Mouse (Mus musculus): ENCODE results near the gene Klhl41. TPM values are rescaled to one million over a fixed set of nuclear protein-coding genes. Genes with fewer than 3 reads are reported as not detected.
"Not testable (repeated sequence)": the region's sequence is repeated elsewhere in the genome, so short reads cannot be mapped to it uniquely, and the experiment has no call there.

Gene Klhl41
- polyA plus RNA-seq, 1 experiment from 2014 or later: 8.3 TPM

DNA sequence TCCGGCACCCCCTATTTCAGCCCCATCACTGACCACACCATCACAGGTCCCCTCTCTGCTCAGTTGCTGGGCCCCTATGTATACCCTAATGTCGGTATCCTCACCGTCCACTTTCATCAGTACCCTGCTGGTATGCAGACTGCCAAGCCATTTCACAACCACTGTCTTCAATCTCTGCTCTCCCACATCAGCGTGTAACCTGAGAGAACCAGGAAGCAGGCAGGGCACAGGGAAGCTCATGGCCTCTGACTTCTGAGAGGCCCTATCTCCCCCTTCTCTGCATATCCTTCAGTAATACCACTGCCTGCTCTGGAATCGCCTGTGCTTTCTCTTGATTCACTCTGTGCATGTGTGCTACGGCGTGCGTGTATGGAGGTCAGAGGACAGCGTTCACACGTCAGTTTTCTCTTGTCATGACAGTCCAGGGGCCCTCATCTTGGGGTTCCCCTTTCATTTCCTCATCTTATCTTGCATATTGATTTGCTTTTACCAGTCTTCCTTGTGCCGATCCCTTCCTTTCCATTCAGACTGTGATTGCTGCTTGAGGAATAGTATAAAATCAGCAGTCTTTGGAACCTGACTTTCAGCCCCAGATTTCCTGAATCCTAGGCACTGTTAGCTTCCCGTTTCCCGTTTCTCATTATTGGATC, 6.0 kb upstream of the Klhl41 start:
- WGBS: 76% methylated on average over 13 of the region's 13 CpGs
- no peak overlapping the region for H3K27ac ChIP-seq
- H3K4me3 ChIP-seq: no peak overlapping the region
- no peaks in the 10 kb centered on the region for H3K9me3 ChIP-seq
- peaks cover 24% of the 10 kb centered on the region for H3K36me3 ChIP-seq
- peaks cover 6% of the 10 kb centered on the region; the same call in 1 of the 2 replicates for H3K4me1 ChIP-seq
- peak; percentile 61 for DNase-seq (ENCODE audit: low spot score)
- H3K27me3 ChIP-seq (ENCODE audit: insufficient read depth, poor library complexity, severe bottlenecking): no peaks in the 10 kb centered on the region

- Histone ChIP-seq H3K27ac (no peak overlapping the region), H3K27me3 (ENCODE audit: insufficient read depth, poor library complexity, severe bottlenecking) (no peaks in the 10 kb centered on the region), H3K36me3 (peaks cover 13% of the 10 kb centered on the region; the same call in 1 of the 2 replicates), H3K4me1 (peaks cover 6% of the 10 kb centered on the region; the same call in 1 of the 2 replicates), H3K9me3 (no peaks in the 10 kb centered on the region), H3K4me3 (no peak overlapping the region)
- DNase-seq (ENCODE audit: low spot score): no peak
- 91% methylated on average over 4 of the region's 4 CpGs for WGBS
These were observed 2.3 kb upstream of the Klhl41 start for GRCm38 (mm10) chr2:69667656-69668055.

DNA sequence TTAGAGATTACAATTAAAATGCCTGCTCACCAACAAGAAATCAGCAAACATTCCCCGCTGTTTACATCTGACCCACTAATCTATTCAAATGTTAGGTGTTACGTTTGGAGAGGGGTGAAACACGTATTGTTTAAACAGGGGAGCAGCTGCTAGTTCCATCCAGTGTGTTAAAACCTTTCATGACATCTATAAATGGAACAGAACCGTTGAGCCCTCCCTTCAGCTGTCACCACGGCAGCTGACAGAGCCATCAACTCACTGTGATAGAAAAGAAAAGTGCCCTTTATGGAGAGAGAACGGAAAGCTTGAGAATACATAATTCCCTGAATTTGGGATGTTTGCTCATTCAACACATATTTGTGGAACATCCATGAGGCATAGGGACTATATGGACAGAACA, 1.5 kb upstream of the Klhl41 start:
- peak; percentile 56 for DNase-seq (ENCODE audit: low spot score)
- H3K36me3 ChIP-seq: peaks cover 7% of the 10 kb centered on the region; the same call in 1 of the 2 replicates
- H3K27ac ChIP-seq: peak overlapping the region; percentile 47; the same call in 1 of the 2 replicates
- no peak overlapping the region for H3K4me3 ChIP-seq
- peaks cover 9% of the 10 kb centered on the region; the same call in 1 of the 2 replicates for H3K4me1 ChIP-seq
- no peaks in the 10 kb centered on the region for H3K27me3 ChIP-seq (ENCODE audit: insufficient read depth, poor library complexity, severe bottlenecking)
- 42% methylated on average over 6 of the region's 6 CpGs for WGBS
- H3K9me3 ChIP-seq: no peaks in the 10 kb centered on the region

GRCm38 (mm10) chr2:69673723-69674122, 3.8 kb downstream of the Klhl41 start:
- no peak overlapping the region for H3K4me3 ChIP-seq
- no peak for DNase-seq (ENCODE audit: low spot score)
- 38% methylated on average over 5 of the region's 5 CpGs for WGBS
- peaks cover 5% of the 10 kb centered on the region; the same call in 1 of the 2 replicates for H3K36me3 ChIP-seq
- no peaks in the 10 kb centered on the region for H3K27me3 ChIP-seq (ENCODE audit: insufficient read depth, poor library complexity, severe bottlenecking)
- H3K4me1 ChIP-seq: peaks cover 4% of the 10 kb centered on the region; the same call in 1 of the 2 replicates
- no peaks in the 10 kb centered on the region for H3K9me3 ChIP-seq
- H3K27ac ChIP-seq: no peak overlapping the region; the same call in 1 of the 2 replicates

DNA sequence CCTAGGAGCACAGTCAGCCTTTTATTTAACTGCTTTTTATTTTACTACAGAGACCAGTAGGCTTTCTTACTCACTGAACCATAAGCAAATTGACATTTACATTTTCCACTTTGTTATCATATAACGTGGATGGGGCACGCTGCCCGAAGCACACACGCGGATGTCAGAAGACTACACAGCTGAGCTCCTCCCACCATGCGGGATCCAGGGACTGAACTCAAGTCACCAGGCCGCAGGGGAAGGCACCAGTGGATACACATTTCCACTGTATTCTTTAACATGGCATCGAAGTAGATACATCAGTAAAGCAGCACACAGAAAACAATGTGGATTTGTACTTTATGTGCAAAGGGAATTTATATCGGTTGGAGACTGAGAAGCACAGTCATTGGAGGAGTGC, 5.3 kb downstream of the Klhl41 start:
- peaks cover 4% of the 10 kb centered on the region; the same call in 1 of the 2 replicates for H3K4me1 ChIP-seq
- H3K36me3 ChIP-seq: peaks cover 16% of the 10 kb centered on the region
- H3K27ac ChIP-seq: no peak overlapping the region
- WGBS: 85% methylated on average over 9 of the region's 9 CpGs
- H3K9me3 ChIP-seq: no peaks in the 10 kb centered on the region
- no peak for DNase-seq (ENCODE audit: low spot score)
- H3K4me3 ChIP-seq: no peak overlapping the region
- no peaks in the 10 kb centered on the region for H3K27me3 ChIP-seq (ENCODE audit: insufficient read depth, poor library complexity, severe bottlenecking)

DNA sequence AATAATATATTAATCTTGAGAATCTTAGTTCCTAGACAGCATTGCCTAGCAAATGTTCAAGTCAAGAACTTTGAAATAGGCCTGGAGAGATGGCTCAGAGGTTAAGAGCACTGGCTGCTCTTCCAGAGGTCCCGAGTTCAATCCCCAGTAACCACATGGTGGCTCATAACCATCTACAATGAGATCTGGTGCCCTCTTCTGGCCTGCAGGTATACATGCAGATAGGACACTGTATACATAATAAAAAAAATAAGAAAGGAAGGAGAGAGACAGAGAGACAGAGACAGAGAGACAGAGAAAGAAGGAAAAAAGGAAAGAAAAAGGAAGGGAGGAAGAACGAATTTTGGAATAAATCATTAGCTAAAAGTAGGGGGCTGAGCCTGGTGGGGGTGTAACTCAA, 6.8 kb downstream of the Klhl41 start:
- 53% methylated on average over 2 of the region's 2 CpGs for WGBS
- Histone ChIP-seq H3K27ac (no peak overlapping the region), H3K27me3 (ENCODE audit: insufficient read depth, poor library complexity, severe bottlenecking) (no peaks in the 10 kb centered on the region), H3K36me3 (peaks cover 17% of the 10 kb centered on the region), H3K4me1 (peaks cover 4% of the 10 kb centered on the region; the same call in 1 of the 2 replicates), H3K4me3 (no peak overlapping the region), H3K9me3 (no peaks in the 10 kb centered on the region)
- no peak for DNase-seq (ENCODE audit: low spot score)

- 90% methylated on average over 2 of the region's 2 CpGs for WGBS
These were observed 7.3 kb downstream of the Klhl41 start for GRCm38 (mm10) chr2:69677215-69677614.

GRCm38 (mm10) chr2:69679990-69680389, 10.1 kb downstream of the Klhl41 start:
- no peak overlapping the region for H3K27ac ChIP-seq
- H3K4me1 ChIP-seq: no peaks in the 10 kb centered on the region
- H3K36me3 ChIP-seq: peaks cover 24% of the 10 kb centered on the region
- H3K9me3 ChIP-seq: no peaks in the 10 kb centered on the region
- no peak for DNase-seq (ENCODE audit: low spot score)
- 51% methylated on average over 6 of the region's 6 CpGs for WGBS
- H3K4me3 ChIP-seq: no peak overlapping the region
- H3K27me3 ChIP-seq (ENCODE audit: insufficient read depth, poor library complexity, severe bottlenecking): no peaks in the 10 kb centered on the region

More at GRCm38 (mm10) chr2:69677215-69677614, 7.3 kb downstream of the Klhl41 start:
- DNase-seq (ENCODE audit: low spot score): peak; percentile 19
- peaks cover 17% of the 10 kb centered on the region for H3K36me3 ChIP-seq
- H3K4me1 ChIP-seq; H3K4me3 ChIP-seq; H3K27ac ChIP-seq; H3K9me3 ChIP-seq; H3K27me3 ChIP-seq (ENCODE audit: insufficient read depth, poor library complexity, severe bottlenecking): not testable (repeated sequence)

GRCm38 (mm10) chr2:69681931-69682330, 12.0 kb downstream of the Klhl41 start:
- peaks cover 33% of the 10 kb centered on the region for H3K36me3 ChIP-seq

DNA sequence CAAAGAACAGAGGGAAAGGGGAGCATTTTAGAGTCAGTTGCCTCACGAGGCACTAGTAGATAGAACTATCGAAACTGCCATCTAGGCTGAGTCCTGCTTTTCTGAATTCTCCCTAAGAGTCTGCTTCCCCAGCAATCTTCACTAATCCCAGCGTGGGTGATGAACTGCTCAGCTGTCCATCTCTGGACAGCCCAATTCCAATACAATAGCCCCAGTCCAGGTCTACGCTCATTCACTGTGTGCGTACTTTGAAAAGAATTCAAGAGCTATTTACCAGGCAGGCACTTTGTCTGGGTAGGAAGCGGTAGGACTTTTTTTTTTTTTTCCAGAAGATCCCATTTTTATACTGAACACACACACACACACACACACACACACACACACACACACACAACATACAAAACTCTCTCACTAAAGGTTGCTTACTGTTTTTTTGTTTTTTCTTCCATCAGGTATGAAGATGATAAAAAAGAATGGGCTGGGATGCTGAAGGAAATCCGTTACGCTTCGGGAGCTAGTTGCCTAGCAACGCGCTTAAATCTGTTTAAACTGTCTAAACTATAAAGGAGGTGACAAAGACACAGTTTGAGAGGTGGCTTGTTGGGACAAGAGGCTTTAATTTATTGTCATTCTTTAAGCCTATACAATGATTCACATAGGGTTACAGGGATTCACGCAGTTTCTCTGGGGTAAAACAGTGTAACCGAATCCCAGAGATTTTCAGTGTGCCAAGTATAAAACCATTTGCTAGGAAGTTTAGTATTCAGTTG, 13.3 kb downstream of the Klhl41 start:
- H3K9me3 ChIP-seq: no peaks in the 10 kb centered on the region
- no peaks in the 10 kb centered on the region for H3K4me1 ChIP-seq
- no peak overlapping the region for H3K27ac ChIP-seq
- no peaks in the 10 kb centered on the region for H3K27me3 ChIP-seq (ENCODE audit: insufficient read depth, poor library complexity, severe bottlenecking)
- no peak for DNase-seq (ENCODE audit: low spot score)
- no peak overlapping the region for H3K4me3 ChIP-seq
- peaks cover 45% of the 10 kb centered on the region for H3K36me3 ChIP-seq
- WGBS: 88% methylated on average over 13 of the region's 13 CpGs

More at GRCm38 (mm10) chr2:69681931-69682330, 12.0 kb downstream of the Klhl41 start:
- 86% methylated on average over 4 of the region's 4 CpGs for WGBS
- Histone ChIP-seq H3K27ac (no peak overlapping the region), H3K27me3 (ENCODE audit: insufficient read depth, poor library complexity, severe bottlenecking) (no peaks in the 10 kb centered on the region), H3K4me3 (no peak overlapping the region), H3K9me3 (no peaks in the 10 kb centered on the region), H3K4me1 (no peaks in the 10 kb centered on the region)
- no peak for DNase-seq (ENCODE audit: low spot score)

GRCm38 (mm10) chr2:69684488-69684887, 14.6 kb downstream of the Klhl41 start:
- no peak for DNase-seq (ENCODE audit: low spot score)
- Histone ChIP-seq H3K9me3 (no peaks in the 10 kb centered on the region), H3K4me1 (no peaks in the 10 kb centered on the region), H3K36me3 (peaks cover 48% of the 10 kb centered on the region), H3K27me3 (ENCODE audit: insufficient read depth, poor library complexity, severe bottlenecking) (no peaks in the 10 kb centered on the region), H3K4me3 (no peak overlapping the region), H3K27ac (no peak overlapping the region)
- WGBS: 91% methylated on average over 3 of the region's 3 CpGs

DNA sequence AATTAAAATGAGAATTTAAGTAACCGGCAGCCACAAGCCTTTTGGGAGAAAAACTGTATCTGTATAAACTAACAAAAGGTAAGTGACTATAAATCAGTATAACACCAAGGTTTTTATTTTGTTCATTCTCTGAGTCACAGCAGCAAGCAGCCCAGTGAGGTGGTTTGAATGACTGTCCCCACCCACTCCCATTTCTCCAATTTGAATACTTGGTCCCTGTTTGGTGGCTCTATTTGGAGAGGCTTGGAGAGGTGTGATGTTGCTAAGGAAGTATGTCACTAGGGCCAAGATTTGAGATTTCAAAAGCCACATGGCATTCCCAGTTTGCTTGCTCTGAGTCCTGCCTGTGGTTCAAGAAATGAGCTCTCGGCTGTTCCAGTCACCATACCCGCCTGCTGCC, 20.3 kb downstream of the Klhl41 start:
- 88% methylated on average over 3 of the region's 3 CpGs for WGBS
- Histone ChIP-seq H3K27me3 (ENCODE audit: insufficient read depth, poor library complexity, severe bottlenecking) (no peaks in the 10 kb centered on the region), H3K36me3 (peaks cover 80% of the 10 kb centered on the region)

DNA sequence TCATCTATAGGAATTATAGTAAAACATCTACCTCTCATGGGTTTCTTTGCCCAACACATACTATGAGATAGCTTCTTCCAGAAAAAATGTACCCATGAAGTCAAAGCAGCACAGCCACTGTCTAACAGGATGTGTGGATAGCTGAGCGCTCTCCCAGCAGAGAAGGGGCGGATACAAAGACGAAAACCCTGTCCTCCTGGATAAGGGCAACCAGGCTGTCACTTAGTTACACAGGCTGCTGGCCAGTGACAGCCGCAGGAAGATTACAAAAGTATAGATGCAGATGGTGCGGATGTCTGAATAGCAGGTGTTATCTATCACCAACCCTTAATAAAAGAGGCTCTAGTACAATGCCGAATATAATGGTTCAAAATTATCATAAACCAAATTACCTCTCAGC, 20.9 kb downstream of the Klhl41 start:
- Histone ChIP-seq H3K27me3 (ENCODE audit: insufficient read depth, poor library complexity, severe bottlenecking) (no peaks in the 10 kb centered on the region), H3K4me3 (no peak overlapping the region), H3K4me1 (no peaks in the 10 kb centered on the region), H3K9me3 (no peaks in the 10 kb centered on the region), H3K36me3 (peaks cover 78% of the 10 kb centered on the region), H3K27ac (no peak overlapping the region)
- no peak for DNase-seq (ENCODE audit: low spot score)
- WGBS: 95% methylated on average over 6 of the region's 6 CpGs

More for the DNA sequence above, 20.3 kb downstream of the Klhl41 start:
- H3K4me1 ChIP-seq: no peaks in the 10 kb centered on the region
- DNase-seq (ENCODE audit: low spot score): no peak
- no peak overlapping the region for H3K4me3 ChIP-seq
- H3K9me3 ChIP-seq: no peaks in the 10 kb centered on the region
- H3K27ac ChIP-seq: no peak overlapping the region
